Mouse (Mus musculus) effector memory CD4-positive, alpha-beta T cell, adult 5 months (primary cell): ENCODE results near the gene Nr2e3. TPM values are rescaled to one million over a fixed set of nuclear protein-coding genes. Genes with fewer than 3 reads are reported as not detected.

Source experiments
- polyA plus RNA-seq: library from polyadenylated mRNA; unstranded; fragments of 100-300 nt; shearing (Covaris generic); gene quantifications from one replicate; pipeline ENCODE4 v1.2.1, GENCODE M21; 2017

Nr2e3 gene
- polyA plus RNA-seq: not detected

GRCm38 (mm10) chr9:59960559-59960958, at the start of gene Nr2e3:
Gene Nr2e3 (minus strand): TSS chr9:59960659.

Other genes with a start within 250 kb of the Nr2e3 start
- 0.86 TPM for gene Senp8, start 209.9 kb downstream of the Nr2e3 start, polyA plus RNA-seq
- gene Myo9a, start 209.8 kb downstream of the Nr2e3 start, polyA plus RNA-seq: 16.9 TPM